Mouse (Mus musculus): ENCODE data around the gene Tmigd1. TPM values are rescaled to one million over a fixed set of nuclear protein-coding genes. Genes with fewer than 3 reads are reported as not detected.

The Tmigd1 gene
- total and polyA plus RNA-seq, 2 experiments from 2014 or later: not detected

GRCm38 (mm10) chr11:76896360-76896759 lies 5.6 kb upstream of the Tmigd1 start:
- no peaks in the 10 kb centered on the region for H3K4me1 ChIP-seq (ENCODE audit: insufficient read depth, low read length)
- TF ChIP-seq CTCF (IDR thresholded peaks at IDR 0.05): no peak
- H3K4me3 ChIP-seq (ENCODE audit: low read depth, low read length): no peak overlapping the region
- H3K27ac ChIP-seq (ENCODE audit: low read depth, low read length): no peak overlapping the region
- H3K9ac ChIP-seq (replicated peaks; ENCODE audit: low read length, poor library complexity, severe bottlenecking): no peak overlapping the region
- no peaks in the 10 kb centered on the region for H3K27me3 ChIP-seq (ENCODE audit: insufficient read depth, low read length)
- H3K36me3 ChIP-seq (ENCODE audit: insufficient read depth, low read length): no peaks in the 10 kb centered on the region
- ATAC-seq (ENCODE audit: low FRiP score) (no peak), DNase-seq (ENCODE audit: low spot score) (no peak)
- H3K9me3 ChIP-seq (ENCODE audit: low read length): no peaks in the 10 kb centered on the region
- H3K4me2 ChIP-seq (ENCODE audit: low read depth, low read length, poor library complexity, severe bottlenecking): no peak overlapping the region
- 75% methylated on average over 6 of the region's 6 CpGs for WGBS

GRCm38 (mm10) chr11:76897126-76897525 lies 4.8 kb upstream of the Tmigd1 start:
- H3K36me3 ChIP-seq (ENCODE audit: insufficient read depth, low read length): no peaks in the 10 kb centered on the region
- no peak overlapping the region for H3K9ac ChIP-seq (replicated peaks; ENCODE audit: low read length, poor library complexity, severe bottlenecking)
- no peak overlapping the region for H3K4me3 ChIP-seq (ENCODE audit: low read depth, low read length)
- H3K27me3 ChIP-seq (ENCODE audit: insufficient read depth, low read length): no peaks in the 10 kb centered on the region
- DNase-seq (ENCODE audit: low spot score) (no peak), ATAC-seq (ENCODE audit: low FRiP score) (no peak)
- no peaks in the 10 kb centered on the region for H3K4me1 ChIP-seq (ENCODE audit: insufficient read depth, low read length)
- no peak for TF ChIP-seq CTCF (IDR thresholded peaks at IDR 0.05)
- H3K4me2 ChIP-seq (ENCODE audit: low read depth, low read length, poor library complexity, severe bottlenecking): no peak overlapping the region
- H3K27ac ChIP-seq (ENCODE audit: low read depth, low read length): no peak overlapping the region
- WGBS: 76% methylated on average over 1 of the region's 1 CpGs
- no peaks in the 10 kb centered on the region for H3K9me3 ChIP-seq (ENCODE audit: low read length)

GRCm38 (mm10) chr11:76897871-76898270 lies 4.1 kb upstream of the Tmigd1 start:
- no peaks in the 10 kb centered on the region for H3K27me3 ChIP-seq (ENCODE audit: insufficient read depth, low read length)
- no peaks in the 10 kb centered on the region for H3K9me3 ChIP-seq (ENCODE audit: low read length)
- no peaks in the 10 kb centered on the region for H3K4me1 ChIP-seq (ENCODE audit: insufficient read depth, low read length)
- no peak overlapping the region for H3K9ac ChIP-seq (replicated peaks; ENCODE audit: low read length, poor library complexity, severe bottlenecking)
- no peak overlapping the region for H3K27ac ChIP-seq (ENCODE audit: low read depth, low read length)
- H3K4me2 ChIP-seq (ENCODE audit: low read depth, low read length, poor library complexity, severe bottlenecking): no peak overlapping the region
- no peak overlapping the region for H3K4me3 ChIP-seq (ENCODE audit: low read depth, low read length)
- H3K36me3 ChIP-seq (ENCODE audit: insufficient read depth, low read length): no peaks in the 10 kb centered on the region
- WGBS: 44% methylated on average over 3 of the region's 3 CpGs
- TF ChIP-seq CTCF (IDR thresholded peaks at IDR 0.05): no peak
- DNase-seq (ENCODE audit: low spot score): no peak
- no peak for ATAC-seq (ENCODE audit: low FRiP score)

- Histone ChIP-seq H3K9me3 (ENCODE audit: low read length) (no peaks in the 10 kb centered on the region), H3K9ac (replicated peaks; ENCODE audit: low read length, poor library complexity, severe bottlenecking) (no peak overlapping the region), H3K36me3 (ENCODE audit: insufficient read depth, low read length) (no peaks in the 10 kb centered on the region), H3K4me2 (ENCODE audit: low read depth, low read length, poor library complexity, severe bottlenecking) (no peak overlapping the region), H3K27ac (ENCODE audit: low read depth, low read length) (no peak overlapping the region), H3K27me3 (ENCODE audit: insufficient read depth, low read length) (no peaks in the 10 kb centered on the region), H3K4me3 (ENCODE audit: low read depth, low read length) (no peak overlapping the region), H3K4me1 (ENCODE audit: insufficient read depth, low read length) (no peaks in the 10 kb centered on the region)
- 98% methylated on average over 3 of the region's 3 CpGs for WGBS
- DNase-seq (ENCODE audit: low spot score) (no peak), ATAC-seq (ENCODE audit: low FRiP score) (no peak)
- TF ChIP-seq CTCF (IDR thresholded peaks at IDR 0.05): no peak
Observed at GRCm38 (mm10) chr11:76898751-76899150, 3.2 kb upstream of the Tmigd1 start.

DNA sequence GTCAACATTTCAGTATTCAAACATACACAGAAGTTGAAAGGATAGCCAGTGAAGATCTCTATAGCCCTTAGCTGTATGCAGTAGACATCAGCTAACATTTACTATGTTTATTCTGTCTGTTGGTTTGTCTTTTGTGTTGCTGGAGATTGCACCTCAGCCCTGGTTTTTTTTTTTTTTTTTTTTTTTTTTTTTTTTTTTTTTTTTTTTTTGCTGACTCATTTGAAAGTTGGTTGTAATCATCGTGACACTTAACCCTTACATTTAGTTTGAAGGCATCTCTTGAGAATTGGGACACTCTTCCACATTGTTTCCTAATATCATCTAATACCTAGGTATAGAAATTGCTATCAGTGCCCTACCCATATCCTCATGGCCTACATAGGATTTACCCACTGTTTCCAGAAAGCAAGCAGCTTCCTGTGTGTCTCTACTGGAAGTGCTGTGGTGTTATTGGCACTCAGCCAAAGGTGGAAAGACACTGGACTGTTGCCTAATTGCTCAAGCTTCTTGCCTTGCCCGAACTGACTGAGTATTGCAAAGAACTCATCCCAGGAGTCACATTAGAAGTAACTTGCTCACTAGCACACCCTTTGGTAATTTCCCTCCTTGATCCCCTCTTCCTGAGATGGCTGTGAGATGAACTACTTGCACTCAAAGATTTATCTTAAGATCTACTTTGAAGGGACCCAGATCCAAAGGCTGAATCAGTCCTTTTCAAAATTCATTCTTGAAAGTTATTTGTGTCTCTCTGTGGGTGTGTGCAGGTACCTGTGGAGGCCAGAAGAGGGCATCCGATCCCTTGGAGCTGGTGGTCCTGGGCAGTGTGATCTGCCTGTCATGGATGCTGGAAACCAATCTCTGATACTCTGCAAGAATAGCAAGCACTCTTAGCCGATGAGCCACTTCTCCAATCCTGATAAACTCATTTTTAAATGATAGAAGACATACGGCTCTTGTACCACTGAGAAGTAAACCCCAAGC lies 1.9 kb upstream of the Tmigd1 start:
- WGBS: 73% methylated on average over 5 of the region's 5 CpGs
- no peak overlapping the region for H3K4me3 ChIP-seq (ENCODE audit: low read depth, low read length)
- no peaks in the 10 kb centered on the region for H3K27me3 ChIP-seq (ENCODE audit: insufficient read depth, low read length)
- ATAC-seq (ENCODE audit: low FRiP score) (no peak), DNase-seq (ENCODE audit: low spot score) (peak; percentile 50)
- no peaks in the 10 kb centered on the region for H3K36me3 ChIP-seq (ENCODE audit: insufficient read depth, low read length)
- H3K9ac ChIP-seq (replicated peaks; ENCODE audit: low read length, poor library complexity, severe bottlenecking): no peak overlapping the region
- H3K27ac ChIP-seq (ENCODE audit: low read depth, low read length): no peak overlapping the region
- H3K4me1 ChIP-seq (ENCODE audit: insufficient read depth, low read length): no peaks in the 10 kb centered on the region
- TF ChIP-seq CTCF (IDR thresholded peaks at IDR 0.05): peak; percentile 45
- H3K9me3 ChIP-seq (ENCODE audit: low read length): no peaks in the 10 kb centered on the region
- H3K4me2 ChIP-seq (ENCODE audit: low read depth, low read length, poor library complexity, severe bottlenecking): no peak overlapping the region

- Histone ChIP-seq H3K4me2 (ENCODE audit: low read depth, low read length, poor library complexity, severe bottlenecking) (no peak overlapping the region), H3K27me3 (ENCODE audit: insufficient read depth, low read length) (no peaks in the 10 kb centered on the region), H3K36me3 (ENCODE audit: insufficient read depth, low read length) (no peaks in the 10 kb centered on the region), H3K27ac (ENCODE audit: low read depth, low read length) (no peak overlapping the region), H3K4me1 (ENCODE audit: insufficient read depth, low read length) (no peaks in the 10 kb centered on the region), H3K4me3 (ENCODE audit: low read depth, low read length) (no peak overlapping the region), H3K9ac (replicated peaks; ENCODE audit: low read length, poor library complexity, severe bottlenecking) (no peak overlapping the region), H3K9me3 (ENCODE audit: low read length) (no peaks in the 10 kb centered on the region)
- no peak for TF ChIP-seq CTCF (IDR thresholded peaks at IDR 0.05)
- DNase-seq (ENCODE audit: low spot score): no peak
- WGBS: 89% methylated on average over 2 of the region's 2 CpGs
- no peak for ATAC-seq (ENCODE audit: low FRiP score)
Observed at GRCm38 (mm10) chr11:76904340-76904739, 2.4 kb downstream of the Tmigd1 start.

Measured in midbrain, postnatal 0 days (tissue).